In the genomic region with DNA sequence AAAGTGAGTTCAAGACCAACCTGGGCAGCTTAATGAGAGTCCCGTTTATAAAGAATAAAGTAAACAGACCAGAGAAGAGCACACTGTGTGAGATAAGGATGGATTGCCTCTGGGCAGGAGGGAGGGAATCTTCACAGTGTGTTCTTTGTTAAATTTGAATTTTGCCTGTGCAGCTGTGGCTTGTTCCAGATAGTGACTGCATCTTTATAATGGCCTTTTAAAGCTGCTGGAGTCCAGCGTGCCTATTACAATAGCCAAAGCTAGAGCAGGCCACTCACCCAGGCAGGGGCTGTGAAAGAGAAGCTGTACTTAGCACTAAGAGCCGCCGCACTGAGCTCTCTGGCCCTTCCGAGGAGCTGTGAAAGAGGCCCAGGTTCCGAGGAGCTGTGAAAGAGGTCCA, we compare ENCODE assay signal across 32 mouse cellular contexts. TPM values are rescaled to one million over a fixed set of nuclear protein-coding genes. Genes with fewer than 3 reads are reported as not detected.
DNase-seq lines count a peak whose midpoint lies in the region; ATAC-seq lines count a peak whose summit lies in the region.
"Had no signal": no experiment of that assay in that cellular context is flagged by ENCODE, and none has a peak within 500 bp of the region (broad histone marks: within the 10 kb centered on the region; RNA-seq: fewer than 3 reads in every experiment).

No protein-coding gene starts in this region.

- ATAC-seq in frontal cortex, adult (ENCODE audit: low TSS enrichment): 0 out of 2 replicates have a peak, but pooled peaks have one; percentile 41
- ATAC-seq: forebrain, embryonic 15.5 days; Patski had no signal

- no peak for DNase-seq in frontal cortex, adult 2 months (ENCODE audit: extremely low spot score in 1 of 2, low spot score in 1 of 2)
- DNase-seq in layer of hippocampus, adult 9-11 months: peak; percentile 56
- no peak for DNase-seq in layer of hippocampus, postnatal 36 days
- DNase-seq in brain, adult 2 months (ENCODE audit: low read depth, low spot score): peak; percentile 73
- peak; percentile 33 for DNase-seq in telencephalon, adult 2 months (ENCODE audit: low read depth, low spot score)
- DNase-seq in urinary bladder, postnatal 14 days (ENCODE audit: low spot score): no peak
- DNase-seq: adrenal gland, postnatal 10 days; adrenal gland, postnatal 36 days; B cell, adult 2 months; cerebellum, adult 11 months; cerebellum, adult 9-10 months; cerebellum, postnatal 14 days; gastrocnemius, adult 2 months; gastrocnemius, postnatal 14 days had no signal

RNA-seq across cellular contexts. Expression of a gene that starts 8.0 kb away (rescaled TPM):
- polyA plus RNA-seq in frontal cortex, adult 2 months (2012; rRNA removed): 16.8 and 18.2 TPM in 2 replicates
- 10 to 100 TPM; 11.0 to 12.9 TPM for total RNA-seq in layer of hippocampus, postnatal 36 days (2021)

RNA-seq across cellular contexts. Expression of a gene that starts 8.1 kb away (rescaled TPM):
- polyA plus RNA-seq in frontal cortex, adult 2 months (2012; rRNA removed): 45.3 and 48.4 TPM in 2 replicates
- 10 to 100 TPM; 33.2 to 40.8 TPM for total RNA-seq in layer of hippocampus, postnatal 36 days (2021)

RNA-seq across cellular contexts. Expression of a gene that starts 26.4 kb away (rescaled TPM):
- 28.2 and 31.1 TPM in 2 replicates for polyA plus RNA-seq in frontal cortex, adult 2 months (2012; rRNA removed)
- total RNA-seq in layer of hippocampus, postnatal 36 days (2021): 10 to 100 TPM; 21.0 to 22.7 TPM

RNA-seq across cellular contexts. Expression of a gene that starts 35.0 kb away (rescaled TPM):
- 0.80 TPM in 1 of 2 replicates, not detected in the other for polyA plus RNA-seq in frontal cortex, adult 2 months (2012; rRNA removed)
- total RNA-seq in layer of hippocampus, postnatal 36 days (2021): not detected
- total RNA-seq: adrenal gland, adult 18-20 months; adrenal gland, postnatal 10 days; adrenal gland, postnatal 36 days; CH12.LX; G1E; gastrocnemius, adult 2 months; gastrocnemius, postnatal 14 days; heart, adult 8-10 months; heart, postnatal 25 days; hematopoietic stem cell, adult 5-6 weeks had no signal
- polyA plus RNA-seq: embryonic facial prominence, embryonic 12.5 days; embryonic facial prominence, embryonic 15.5 days; erythroblast, embryonic 14.5 days; forebrain, embryonic 12.5 days; forebrain, embryonic 15.5 days; G1E; heart, embryonic 11.5 days; heart, embryonic 14.5 days; heart, postnatal 0 days; hindbrain, embryonic 12.5 days; hindbrain, embryonic 15.5 days; Patski had no signal

Comparison
In these comparisons a context has a peak if more than half of its experiments do, and no peak if none do; other contexts are left out.
1. DNase-seq: peak in layer of hippocampus, adult 9-11 months (single experiment), brain, adult 2 months (single experiment) and telencephalon, adult 2 months (single experiment); none in frontal cortex, adult 2 months (0 of 2), layer of hippocampus, postnatal 36 days (0 of 2) and urinary bladder, postnatal 14 days (single experiment).